Mouse (Mus musculus) midbrain, embryonic 16.5 days (tissue): ENCODE data around the gene Asic4. TPM values are rescaled to one million over a fixed set of nuclear protein-coding genes. Genes with fewer than 3 reads are reported as not detected.

ENCODE experiments used
- ATAC-seq: fragments of 200-750 bp; cut with Nextera tagmentation; 2 replicates; pipeline ENCODE4 v1.8.0; 2017; ENCODE audit warnings: moderate TSS enrichment
- H3K27ac ChIP-seq: fragments of 300-500 bp; sonication (generic); 2 replicates; pipeline ENCODE4 v1.5.1; 2014; ENCODE audit warnings: mild to moderate bottlenecking, low read length, mixed read lengths
- H3K27me3 ChIP-seq: fragments of 300-500 bp; sonication (generic); 2 replicates; pipeline ENCODE4 v1.6.1; 2014; ENCODE audit warnings: low read depth, low read length, mixed read lengths; ENCODE audit not compliant: control insufficient read depth, insufficient read depth
- H3K36me3 ChIP-seq: fragments of 300-500 bp; sonication (generic); 2 replicates; pipeline ENCODE4 v1.6.1; 2014; ENCODE audit warnings: mild to moderate bottlenecking, low read length, moderate library complexity, mixed read lengths; ENCODE audit not compliant: control insufficient read depth, insufficient read depth
- H3K4me1 ChIP-seq: fragments of 300-500 bp; sonication (generic); 2 replicates; pipeline ENCODE4 v1.6.1; 2014; ENCODE audit warnings: mild to moderate bottlenecking, low read length, mixed read lengths; ENCODE audit not compliant: control insufficient read depth, insufficient read depth
- H3K4me2 ChIP-seq: fragments of 300-500 bp; sonication (generic); 2 replicates; pipeline ENCODE4 v1.6.1; 2014; ENCODE audit warnings: mild to moderate bottlenecking, low read length, mixed read lengths
- H3K4me3 ChIP-seq: fragments of 300-500 bp; sonication (generic); 2 replicates; pipeline ENCODE4 v1.5.1; 2014; ENCODE audit warnings: low read depth, mild to moderate bottlenecking, low read length, moderate library complexity, mixed read lengths
- H3K9ac ChIP-seq: fragments of 300-500 bp; sonication (generic); 2 replicates; pipeline ENCODE4 v1.6.1; 2014; ENCODE audit warnings: low read depth, low read length, mixed read lengths
- H3K9me3 ChIP-seq: fragments of 300-500 bp; sonication (generic); replicated peaks from 2 replicates; pipeline ENCODE4 v1.6.1; 2014; ENCODE audit warnings: mild to moderate bottlenecking, low read length, mixed read lengths; ENCODE audit not compliant: control insufficient read depth, poor library complexity, severe bottlenecking
- WGBS: fragments of 180-500 bp; shearing (Covaris S2); extraction: QIAGEN DNeasy Blood & Tissue Kit; methylation state at CpG from one replicate; pipeline ENCODE4 v1.1.7; 2014; 5-methylcytosine and 5-hydroxymethylcytosine counted together
- polyA plus RNA-seq: library from polyadenylated mRNA; unstranded; fragments of >200 nt; fragmentation: Nextera tagmentation; extraction: Ambion mirVana; gene quantifications from 2 replicates; pipeline ENCODE4 v1.2.1, GENCODE M21; 2015

Asic4 gene
- polyA plus RNA-seq, 1 experiment from 2014 or later = 54.8 TPM

DNA sequence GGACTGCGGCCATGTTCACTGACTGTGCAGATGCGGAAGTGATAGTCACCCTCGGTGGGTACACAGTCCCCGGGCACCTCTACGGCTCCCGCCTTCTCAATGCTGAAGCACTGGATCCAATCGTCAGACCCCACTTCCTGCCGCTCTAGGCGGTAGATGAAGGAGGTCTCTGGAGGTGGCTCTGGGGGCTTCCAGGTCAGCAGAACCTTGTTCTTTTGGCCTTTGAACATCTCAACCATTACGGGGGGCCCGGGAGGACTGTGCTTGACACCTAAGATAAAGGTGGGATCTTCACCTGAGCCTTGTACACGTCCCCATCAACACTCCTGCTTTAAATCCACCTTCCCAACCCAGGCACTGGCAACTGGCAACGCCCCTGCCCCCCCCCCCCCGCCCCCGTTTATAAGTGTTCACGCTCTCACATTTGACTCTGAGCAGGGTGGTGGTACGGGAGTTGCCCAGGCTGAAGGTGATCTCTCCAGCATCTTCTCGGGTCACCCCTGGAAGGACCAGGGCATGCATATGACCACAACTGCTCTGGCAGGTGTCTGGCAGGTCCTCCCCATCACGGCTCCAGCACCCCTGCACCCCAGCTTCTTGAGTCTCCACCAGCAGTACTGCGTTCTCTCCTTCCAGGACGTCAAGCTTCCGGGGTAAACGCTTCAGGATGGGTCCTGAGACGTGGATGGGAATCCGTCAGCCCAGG lies 52.9 kb downstream of the Asic4 start:
- H3K27me3 ChIP-seq = no peaks in the 10 kb centered on the region
- H3K27ac ChIP-seq = no peak overlapping the region
- H3K4me2 ChIP-seq = no peak overlapping the region
- WGBS = 90% methylated on average over 25 of the region's 25 CpGs
- no peaks in the 10 kb centered on the region for H3K9me3 ChIP-seq
- H3K9ac ChIP-seq = no peak overlapping the region
- H3K36me3 ChIP-seq = peaks cover 2% of the 10 kb centered on the region
- no peak overlapping the region for H3K4me3 ChIP-seq
- H3K4me1 ChIP-seq = peaks cover 22% of the 10 kb centered on the region
- ATAC-seq = no peak

DNA sequence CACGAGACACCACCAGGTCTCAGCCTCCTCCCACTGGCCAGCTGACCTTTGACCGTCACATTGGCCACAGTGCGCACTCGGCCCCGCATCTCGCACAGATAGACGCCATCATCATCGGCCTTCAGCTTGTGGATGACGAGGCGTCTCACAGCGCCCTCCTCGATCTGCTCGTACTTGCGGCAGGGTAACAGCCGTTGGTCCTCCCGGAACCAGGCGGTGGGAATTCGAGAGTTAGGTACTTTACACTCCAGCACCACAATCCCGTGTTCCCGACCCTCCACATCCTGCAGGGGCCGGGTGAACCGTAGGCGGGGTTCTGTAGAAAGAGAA lies 53.4 kb downstream of the Asic4 start:
- ATAC-seq = no peak

DNA sequence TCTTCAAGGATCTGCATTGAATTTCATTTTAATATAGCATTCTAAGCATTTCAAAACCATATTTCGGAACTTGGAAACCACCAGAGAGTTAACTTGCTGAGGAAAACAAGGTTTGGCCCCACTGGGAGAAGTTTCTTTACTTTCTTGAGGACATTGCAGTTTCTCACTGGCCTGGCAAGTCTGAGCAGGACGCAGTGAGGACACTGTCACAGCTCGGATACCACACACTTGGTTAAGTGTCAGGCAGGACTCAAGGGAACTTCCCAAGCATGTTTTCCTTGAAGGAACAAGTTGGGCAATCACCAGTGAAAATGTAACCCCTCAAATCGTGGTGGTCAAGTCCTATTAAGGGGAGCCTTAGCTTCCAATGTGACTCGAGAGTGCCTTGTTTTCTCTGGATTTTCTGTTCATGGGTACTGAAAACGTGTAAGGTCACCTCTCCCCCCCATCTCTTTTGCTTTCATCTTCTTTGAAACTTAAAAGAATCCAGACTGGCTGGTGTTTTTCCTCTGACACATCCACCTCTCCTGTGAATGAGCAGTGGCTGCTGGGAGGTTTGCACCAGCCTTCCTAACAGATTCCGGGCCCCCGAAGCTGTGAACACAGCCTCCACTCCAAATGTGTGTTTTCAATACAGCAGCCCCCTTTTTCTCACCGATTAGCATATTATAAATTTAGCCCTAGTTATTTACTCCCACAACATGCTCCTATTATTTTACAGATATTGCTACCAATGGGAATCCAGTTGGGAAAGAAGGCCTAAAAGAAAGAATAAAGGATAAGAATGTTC lies 54.2 kb downstream of the Asic4 start:
- Histone ChIP-seq H3K4me2 (peak overlapping the region; percentile 83), H3K4me1 (peaks cover 22% of the 10 kb centered on the region), H3K9me3 (no peaks in the 10 kb centered on the region), H3K27ac (peak overlapping the region; percentile 86), H3K4me3 (peak overlapping the region; percentile 57), H3K36me3 (peaks cover 2% of the 10 kb centered on the region), H3K9ac (peak overlapping the region; percentile 82), H3K27me3 (no peaks in the 10 kb centered on the region)
- 59% methylated on average over 9 of the region's 9 CpGs for WGBS
- no peak for ATAC-seq

More for the DNA sequence above, 53.4 kb downstream of the Asic4 start:
- Histone ChIP-seq H3K4me3 (no peak overlapping the region), H3K9ac (no peak overlapping the region), H3K27me3 (no peaks in the 10 kb centered on the region), H3K36me3 (peaks cover 2% of the 10 kb centered on the region), H3K9me3 (no peaks in the 10 kb centered on the region), H3K27ac (no peak overlapping the region), H3K4me2 (no peak overlapping the region), H3K4me1 (peaks cover 22% of the 10 kb centered on the region)
- WGBS = 72% methylated on average over 23 of the region's 23 CpGs

DNA sequence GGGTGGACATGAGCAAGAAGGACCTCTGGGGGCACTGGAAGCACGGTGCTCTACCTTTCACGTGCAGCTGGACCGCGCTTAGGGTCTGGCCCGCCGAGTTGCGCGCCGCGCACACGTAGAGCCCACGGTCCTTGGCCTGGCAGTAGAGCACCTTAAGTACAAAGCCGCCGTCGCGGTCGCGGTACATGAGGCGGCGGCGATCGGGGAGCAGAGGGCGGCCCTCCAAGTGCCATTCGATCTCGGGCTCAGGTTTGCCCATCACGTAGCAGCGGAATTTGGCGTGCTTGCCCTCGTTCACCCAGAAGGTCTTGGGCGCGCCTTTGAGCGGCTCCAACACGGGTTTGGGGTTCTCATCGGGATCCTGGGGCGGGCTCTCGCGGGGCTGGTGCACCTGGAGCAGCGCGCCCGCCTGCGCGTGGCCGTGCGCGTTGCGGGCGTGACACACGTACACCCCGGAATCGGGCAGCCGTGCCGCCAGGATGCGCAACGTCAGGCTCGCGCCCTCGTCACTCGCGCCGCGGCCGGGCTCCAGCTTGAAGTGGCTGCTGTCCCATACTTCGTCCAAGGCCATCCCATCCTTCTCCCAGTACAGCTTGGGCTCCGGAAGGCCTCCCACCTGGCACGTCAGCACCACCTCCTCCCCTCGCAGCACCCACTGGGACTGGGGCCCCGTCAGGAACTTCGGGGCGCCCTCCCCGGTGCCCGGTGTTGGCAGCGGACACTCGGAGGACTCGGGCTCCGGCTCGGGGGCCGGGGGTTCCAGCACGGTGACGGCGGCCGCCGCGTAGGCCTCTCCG lies 55.1 kb downstream of the Asic4 start:
- peaks cover 2% of the 10 kb centered on the region for H3K36me3 ChIP-seq
- peak overlapping the region; percentile 83 for H3K4me2 ChIP-seq
- H3K27ac ChIP-seq = peak overlapping the region; percentile 86
- WGBS = under 1% methylated on average over 82 of the region's 84 CpGs
- peak overlapping the region; percentile 57 for H3K4me3 ChIP-seq
- ATAC-seq = peak; percentile 89
- no peaks in the 10 kb centered on the region for H3K9me3 ChIP-seq
- peak overlapping the region; percentile 82 for H3K9ac ChIP-seq
- H3K27me3 ChIP-seq = no peaks in the 10 kb centered on the region
- peaks cover 22% of the 10 kb centered on the region for H3K4me1 ChIP-seq

DNA sequence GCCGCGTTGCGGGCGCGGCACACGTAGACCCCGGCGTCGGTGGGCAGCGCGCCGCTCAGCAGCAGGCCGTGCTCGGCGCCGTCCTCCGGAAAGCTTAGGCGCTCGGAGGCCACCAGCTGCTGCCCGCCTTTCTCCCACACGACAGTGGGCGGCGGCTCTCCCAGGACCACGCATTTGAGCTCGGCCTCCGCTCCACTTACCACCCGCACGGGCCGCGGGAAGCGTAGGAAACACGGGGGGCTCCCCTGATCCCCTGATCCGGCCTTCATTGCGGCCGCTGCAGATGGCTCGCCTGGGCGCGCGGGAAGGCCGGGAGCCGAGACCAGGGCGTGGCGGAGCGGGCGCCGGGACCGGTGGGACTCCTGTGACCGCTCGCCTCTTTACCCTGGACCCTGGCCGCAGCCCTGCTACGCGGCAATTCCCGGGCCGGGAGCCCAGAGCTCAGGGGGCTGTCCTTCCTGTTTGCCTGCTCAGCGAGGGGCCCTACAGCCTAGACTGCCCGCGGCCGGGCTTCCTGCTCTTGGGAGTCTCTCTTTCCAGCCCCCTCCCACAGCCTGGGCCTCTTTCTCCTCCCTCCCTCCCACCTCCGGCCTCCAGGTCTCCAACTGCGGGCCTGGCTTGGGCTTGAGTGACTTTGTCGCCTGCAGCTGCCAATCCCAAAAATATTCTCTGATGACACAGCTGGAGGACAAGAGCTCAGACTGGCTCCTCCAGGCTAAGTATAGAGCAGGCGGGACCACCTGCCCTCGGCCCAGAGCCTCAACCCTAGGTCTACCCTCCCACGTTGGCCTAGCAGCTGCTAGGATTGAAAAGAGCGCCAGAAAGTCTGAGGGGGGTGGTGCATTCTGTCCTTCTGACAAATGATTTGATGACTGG lies 56.0 kb downstream of the Asic4 start, which contains the start of gene Obsl1:
Gene Obsl1 (minus strand): TSS at position 497 of the 876 bp plus-strand sequence.
- Histone ChIP-seq H3K4me1 (peaks cover 22% of the 10 kb centered on the region), H3K4me3 (peak within 1 kb of the TSS; percentile 57), H3K4me2 (peak within 1 kb of the TSS; percentile 83), H3K27ac (peak within 1 kb of the TSS; percentile 86), H3K27me3 (no peaks in the 10 kb centered on the region), H3K36me3 (peaks cover 2% of the 10 kb centered on the region), H3K9ac (peak within 1 kb of the TSS; percentile 82), H3K9me3 (no peaks in the 10 kb centered on the region)
- peak; percentile 61 for ATAC-seq
- under 1% methylated on average over 65 of the region's 65 CpGs for WGBS

DNA sequence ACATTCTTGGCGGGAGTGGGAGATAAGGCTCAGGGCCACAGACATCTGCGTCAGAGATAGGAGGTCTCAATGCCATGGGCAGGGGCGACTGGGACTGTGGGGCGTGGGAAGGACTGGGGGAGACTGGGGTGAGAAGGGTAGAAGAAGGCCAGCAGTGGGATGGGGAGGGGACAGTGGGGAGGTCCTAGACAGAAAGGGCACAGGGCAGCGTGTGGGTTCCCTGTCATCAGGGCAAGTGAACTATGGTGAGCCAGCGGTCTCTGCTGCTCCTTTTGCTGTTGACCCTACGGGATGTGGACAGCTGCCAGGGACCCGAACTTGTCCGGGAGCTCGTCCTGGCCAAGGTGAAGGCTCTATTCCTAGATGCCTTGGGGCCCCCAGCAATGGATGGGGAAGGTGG lies 56.8 kb downstream of the Asic4 start, which contains the start of gene Inha:
Gene Inha (plus strand): TSS at position 72 of the 400 bp plus-strand sequence.
- Histone ChIP-seq H3K4me3 (peak within 1 kb of the TSS; percentile 57), H3K27ac (peak within 1 kb of the TSS; percentile 86)
- 75% methylated on average over 10 of the region's 10 CpGs for WGBS

DNA sequence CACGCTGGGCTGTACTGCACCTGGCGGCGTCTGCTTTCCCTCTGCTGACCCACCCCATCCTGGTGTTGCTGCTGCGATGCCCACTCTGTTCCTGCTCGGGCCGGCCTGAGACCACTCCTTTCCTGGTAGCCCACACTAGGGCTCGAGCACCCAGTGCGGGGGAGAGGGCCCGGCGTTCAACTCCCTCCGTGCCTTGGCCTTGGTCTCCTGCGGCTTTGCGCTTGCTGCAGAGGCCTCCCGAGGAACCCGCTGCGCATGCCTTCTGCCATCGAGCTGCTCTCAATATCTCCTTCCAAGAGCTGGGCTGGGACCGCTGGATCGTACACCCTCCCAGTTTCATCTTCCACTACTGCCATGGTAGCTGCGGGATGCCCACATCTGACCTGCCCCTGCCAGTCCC lies 59.4 kb downstream of the Asic4 start:
- ATAC-seq = no peak
- WGBS = 54% methylated on average over 20 of the region's 20 CpGs
- H3K27ac ChIP-seq = no peak overlapping the region
- H3K4me1 ChIP-seq = peaks cover 15% of the 10 kb centered on the region
- no peaks in the 10 kb centered on the region for H3K27me3 ChIP-seq
- H3K9me3 ChIP-seq = no peaks in the 10 kb centered on the region
- H3K4me3 ChIP-seq = no peak overlapping the region
- H3K4me2 ChIP-seq = no peak overlapping the region
- no peak overlapping the region for H3K9ac ChIP-seq
- H3K36me3 ChIP-seq = no peaks in the 10 kb centered on the region

More for the DNA sequence above, 56.8 kb downstream of the Asic4 start, which contains the start of gene Inha:
- no peaks in the 10 kb centered on the region for H3K36me3 ChIP-seq
- H3K9ac ChIP-seq = peak within 1 kb of the TSS; percentile 82
- H3K4me1 ChIP-seq = peaks cover 22% of the 10 kb centered on the region
- ATAC-seq = no peak
- peak within 1 kb of the TSS; percentile 83 for H3K4me2 ChIP-seq
- H3K27me3 ChIP-seq = no peaks in the 10 kb centered on the region
- H3K9me3 ChIP-seq = no peaks in the 10 kb centered on the region

DNA sequence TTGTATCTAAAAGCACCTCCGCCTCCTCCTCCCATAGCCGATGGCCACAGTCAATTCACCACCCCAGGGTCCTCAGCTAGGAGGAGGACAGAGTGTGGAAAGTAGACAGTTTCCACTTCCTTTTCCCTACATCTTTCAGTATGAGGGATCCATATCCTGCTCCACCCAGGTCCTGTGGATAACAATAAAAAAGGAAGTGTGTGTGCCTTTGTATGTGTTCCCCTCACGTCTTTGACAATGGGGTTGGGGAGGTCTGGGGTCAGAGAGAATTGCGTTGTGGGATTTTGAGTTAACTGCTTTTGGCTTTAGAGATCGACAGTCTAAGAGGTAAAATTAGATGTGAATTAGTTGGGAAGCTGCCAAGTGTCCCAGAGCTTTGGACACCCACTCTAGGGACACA lies 59.9 kb downstream of the Asic4 start:
- no peak overlapping the region for H3K4me2 ChIP-seq
- WGBS = 80% methylated on average over 5 of the region's 5 CpGs

More for the DNA sequence above, 59.9 kb downstream of the Asic4 start:
- H3K9me3 ChIP-seq = no peaks in the 10 kb centered on the region
- peaks cover 11% of the 10 kb centered on the region for H3K4me1 ChIP-seq
- no peak overlapping the region for H3K9ac ChIP-seq
- H3K36me3 ChIP-seq = no peaks in the 10 kb centered on the region
- H3K4me3 ChIP-seq = no peak overlapping the region
- H3K27me3 ChIP-seq = no peaks in the 10 kb centered on the region
- no peak overlapping the region for H3K27ac ChIP-seq
- no peak for ATAC-seq
